Mouse (Mus musculus): ENCODE measurements around the gene Matn4. TPM values are rescaled to one million over a fixed set of nuclear protein-coding genes. Genes with fewer than 3 reads are reported as not detected.

The Matn4 gene
- polyA plus RNA-seq (2012; rRNA removed) = 0.17 and 0.21 TPM in 2 replicates

DNA sequence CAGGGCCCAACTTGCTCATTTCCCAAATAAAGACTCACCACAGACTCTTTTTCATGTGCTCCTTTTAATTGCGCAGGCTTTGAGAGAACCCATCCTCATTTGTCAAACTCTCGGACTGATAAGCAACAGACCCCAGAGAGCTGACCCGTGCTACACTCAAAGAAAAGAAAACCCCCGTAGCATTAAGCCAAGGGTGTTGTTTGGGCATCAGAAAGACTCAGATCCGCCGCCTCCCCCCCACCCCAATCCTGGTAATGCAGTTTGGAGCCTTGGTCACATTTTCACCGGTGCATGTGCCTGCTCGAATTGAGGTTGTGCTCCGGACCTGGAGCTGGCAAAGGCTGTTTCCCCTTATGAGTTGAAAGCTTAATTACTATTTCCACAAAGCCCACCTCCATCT lies at the start of gene Matn4:
Gene Matn4 (minus strand): TSS at position 101 of the 400 bp plus-strand sequence.

DNA sequence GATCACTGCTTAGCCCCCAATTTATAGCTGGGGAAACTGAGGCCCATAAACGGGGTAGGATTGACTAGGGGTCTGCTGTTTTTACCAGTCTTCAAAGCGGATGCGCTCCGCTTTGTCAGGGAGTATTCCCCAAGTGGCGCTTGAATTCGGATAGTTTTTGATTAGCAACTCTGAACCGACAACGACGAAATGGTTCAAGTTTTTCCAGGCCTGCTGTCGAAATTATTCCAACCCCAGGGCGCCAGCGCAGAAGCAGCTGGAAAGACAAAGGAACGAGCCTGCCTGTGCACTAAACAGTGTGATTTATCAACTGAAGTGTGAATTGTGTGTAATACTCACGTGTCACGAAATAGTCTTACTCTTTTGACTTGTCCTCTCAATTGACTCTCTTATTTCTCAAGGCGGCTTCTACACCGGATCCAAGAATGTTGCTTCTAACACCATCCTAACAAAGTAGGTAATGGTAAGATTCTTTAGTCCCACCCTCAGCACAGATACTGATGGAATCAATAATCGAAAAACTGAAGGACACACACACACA lies 38.6 kb upstream of the Matn4 start, which contains the start of gene Sdc4:
Gene Sdc4 (minus strand): TSS at position 428 of the 541 bp plus-strand sequence.

DNA sequence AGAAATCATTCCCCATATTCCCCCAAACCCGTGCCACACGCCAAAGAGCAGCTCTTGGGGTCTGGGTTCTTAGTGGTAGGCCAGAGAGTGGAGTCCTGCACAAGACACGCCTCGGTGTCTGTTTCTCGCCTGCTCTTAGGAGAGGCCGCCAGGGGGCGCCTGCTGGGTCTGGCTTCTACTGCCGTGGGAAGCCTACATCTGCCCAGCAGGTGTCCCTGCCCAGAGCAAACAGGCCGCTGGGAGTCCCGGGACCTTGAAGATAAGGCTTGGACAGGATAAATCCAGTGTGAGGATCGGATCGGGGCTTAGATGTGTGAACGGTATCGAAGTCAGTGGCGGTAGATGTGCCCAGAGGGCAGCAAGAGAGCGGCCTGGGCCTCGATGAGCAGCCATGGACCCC lies 2.1 kb downstream of the Matn4 start, which contains the start of gene Rbpjl:
Gene Rbpjl (plus strand): TSS at position 236 of the 400 bp plus-strand sequence.

DNA sequence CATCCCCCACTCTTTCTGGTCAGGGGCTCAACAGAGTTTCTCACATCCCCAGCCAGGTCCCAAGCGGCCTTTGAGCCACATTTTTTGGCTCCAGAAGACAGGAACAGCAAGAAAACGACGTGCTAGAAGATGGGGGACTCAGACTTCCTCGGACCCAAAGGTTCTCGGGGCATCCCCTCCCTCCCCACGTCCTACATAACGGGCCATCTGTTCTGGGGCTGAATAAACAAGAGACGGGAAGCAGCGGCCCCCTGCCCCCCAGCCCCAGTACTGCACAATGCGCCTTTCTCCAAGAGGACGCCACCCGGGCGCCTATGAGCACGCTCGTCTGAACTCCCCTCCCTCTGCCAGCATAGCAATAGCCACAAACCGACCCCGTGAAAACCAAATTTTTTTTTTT lies 15.9 kb downstream of the Matn4 start, which contains the start of gene Slpi:
Gene Slpi (minus strand): TSS at position 76 of the 400 bp plus-strand sequence.

Other genes with a start within 250 kb of the Matn4 start
- gene Kcns1, start 234.0 kb downstream of the Matn4 start, polyA plus RNA-seq (2012; rRNA removed) = 0.01 TPM in 2 replicates
- gene Wfdc5, start 222.4 kb downstream of the Matn4 start, polyA plus RNA-seq (2012; rRNA removed) = not detected in 2 replicates
- not detected in 2 replicates for gene Wfdc12, start 214.6 kb downstream of the Matn4 start, polyA plus RNA-seq (2012; rRNA removed)
- not detected in 2 replicates for gene Wfdc15a, start 205.0 kb downstream of the Matn4 start, polyA plus RNA-seq (2012; rRNA removed)
- 0.07 and 0.16 TPM in 2 replicates for gene Wfdc15b, start 183.5 kb downstream of the Matn4 start, polyA plus RNA-seq (2012; rRNA removed)
- not detected in 2 replicates for gene Svs2, start 166.7 kb downstream of the Matn4 start, polyA plus RNA-seq (2012; rRNA removed)
- gene Svs3b, start 148.5 kb downstream of the Matn4 start, polyA plus RNA-seq (2012; rRNA removed) = not detected in 2 replicates
- gene Svs4, start 126.7 kb downstream of the Matn4 start, polyA plus RNA-seq (2012; rRNA removed) = not detected in 2 replicates
- not detected in 2 replicates for gene Svs3a, start 115.9 kb downstream of the Matn4 start, polyA plus RNA-seq (2012; rRNA removed)
- gene Svs6, start 88.4 kb downstream of the Matn4 start, polyA plus RNA-seq (2012; rRNA removed) = not detected in 2 replicates
- not detected in 2 replicates for gene Svs5, start 72.4 kb downstream of the Matn4 start, polyA plus RNA-seq (2012; rRNA removed)
- 25.7 and 26.9 TPM in 2 replicates for gene Slpi, start 16.1 kb downstream of the Matn4 start, polyA plus RNA-seq (2012; rRNA removed)
- gene Rbpjl, start 2.0 kb downstream of the Matn4 start, polyA plus RNA-seq (2012; rRNA removed) = 0.01 and 0.13 TPM in 2 replicates
- 46.8 and 52.3 TPM in 2 replicates for gene Sdc4, start 38.7 kb upstream of the Matn4 start, polyA plus RNA-seq (2012; rRNA removed)
- 20.3 and 20.5 TPM in 2 replicates for gene Sys1, start 51.8 kb upstream of the Matn4 start, polyA plus RNA-seq (2012; rRNA removed)
- gene Gm20458, start 55.8 kb upstream of the Matn4 start, polyA plus RNA-seq (2012; rRNA removed) = 0.55 and 0.61 TPM in 2 replicates
- not detected in 2 replicates for gene Trp53tg5, start 68.6 kb upstream of the Matn4 start, polyA plus RNA-seq (2012; rRNA removed)
- 11.3 and 12.0 TPM in 2 replicates for gene Dbndd2, start 80.9 kb upstream of the Matn4 start, polyA plus RNA-seq (2012; rRNA removed)
- gene Pigt, start 92.4 kb upstream of the Matn4 start, polyA plus RNA-seq (2012; rRNA removed) = 15.6 and 19.3 TPM in 2 replicates
- 1.6 and 2.0 TPM in 2 replicates for gene Wfdc2, start 157.3 kb upstream of the Matn4 start, polyA plus RNA-seq (2012; rRNA removed)
- gene Spint3, start 168.3 kb upstream of the Matn4 start, polyA plus RNA-seq (2012; rRNA removed) = not detected in 2 replicates
- 0.05 and 0.06 TPM in 2 replicates for gene Wfdc6a, start 180.3 kb upstream of the Matn4 start, polyA plus RNA-seq (2012; rRNA removed)
- gene Eppin, start 188.4 kb upstream of the Matn4 start, polyA plus RNA-seq (2012; rRNA removed) = not detected in 2 replicates
- gene Wfdc6b, start 208.4 kb upstream of the Matn4 start, polyA plus RNA-seq (2012; rRNA removed) = not detected in 2 replicates
- gene Wfdc8, start 208.5 kb upstream of the Matn4 start, polyA plus RNA-seq (2012; rRNA removed) = not detected in 2 replicates
- gene Wfdc16, start 233.6 kb upstream of the Matn4 start, polyA plus RNA-seq (2012; rRNA removed) = not detected in 2 replicates